Comparison of ENCODE assay signal across 9 mouse cellular contexts in the genomic region with DNA sequence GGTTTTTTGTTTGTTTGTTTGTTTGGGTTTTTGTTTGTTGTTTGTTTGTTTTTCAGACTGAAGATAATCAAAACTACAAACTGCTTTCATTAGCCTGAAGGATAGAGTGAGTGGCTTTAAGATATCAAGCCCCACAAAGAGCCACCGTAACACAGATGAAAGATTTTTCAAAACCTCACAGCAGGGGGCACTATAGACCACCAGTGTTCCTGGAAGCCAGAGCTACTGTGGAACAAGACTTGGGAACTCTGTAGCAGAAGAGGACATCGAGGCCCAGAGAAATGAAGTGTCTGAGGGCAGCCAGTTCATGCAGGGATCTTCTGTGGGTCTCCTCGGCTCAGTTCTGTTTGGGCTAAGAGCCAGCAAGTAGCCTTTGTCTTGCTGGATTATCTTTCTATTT. TPM values are rescaled to one million over a fixed set of nuclear protein-coding genes. Genes with fewer than 3 reads are reported as not detected.
DNase-seq lines count a peak whose midpoint lies in the region; ATAC-seq and TF ChIP-seq lines count a peak whose summit lies in the region.
"Had no signal": no experiment of that assay in that cellular context is flagged by ENCODE, and none has a peak within 500 bp of the region (broad histone marks: within the 10 kb centered on the region; RNA-seq: fewer than 3 reads in every experiment).

No protein-coding gene starts in this region.

- peak; percentile 43 for DNase-seq in heart, adult 8-10 months (ENCODE audit: low spot score)
- DNase-seq in heart, adult 11 months = no peak
- peak; percentile 28 for DNase-seq in c-Kit-positive CD71-negative TER-119-negative erythroid progenitor cells, embryonic 14.5 days (ENCODE audit: low read depth)
- DNase-seq in heart, postnatal 10 days = peak; percentile 78 to 85
- peak; percentile 53 for DNase-seq in left cerebral cortex, adult 11 months (ENCODE audit: low spot score)
- peak; percentile 17 for DNase-seq in ovary, postnatal 36 days (ENCODE audit: low spot score)

- H3K4me1 ChIP-seq in ES-Bruce4 (ENCODE audit: control insufficient read depth, insufficient read depth, low read length) = no peaks in the 10 kb centered on the region

- H3K9me3 ChIP-seq in ES-Bruce4 (replicated peaks; ENCODE audit: control insufficient read depth, insufficient read depth, low read length, poor library complexity, severe bottlenecking) = no peaks in the 10 kb centered on the region

- H3K36me3 ChIP-seq in ES-Bruce4 (ENCODE audit: control insufficient read depth, insufficient read depth, low read length, poor library complexity, severe bottlenecking) = no peaks in the 10 kb centered on the region

- no peak overlapping the region for H3K4me3 ChIP-seq in ES-Bruce4 (ENCODE audit: low read depth, low read length)

- TF ChIP-seq EP300 in ES-Bruce4 (IDR thresholded peaks at IDR 0.05; ENCODE audit: insufficient read depth, low read depth, low read length) = no peak

- TF ChIP-seq POLR2A in ES-Bruce4 (IDR thresholded peaks at IDR 0.05; ENCODE audit: insufficient read depth, low read length) = no peak

- no peak for ATAC-seq in erythroid progenitor cell, adult 5-6 weeks (replicated peaks; ENCODE audit: low FRiP score, poor library complexity, severe bottlenecking)

- TF ChIP-seq CTCF in ES-Bruce4 (IDR thresholded peaks at IDR 0.05; ENCODE audit: low read depth, low read length) = peak; percentile 15

- no peak overlapping the region for H3K9ac ChIP-seq in ES-Bruce4 (ENCODE audit: low read depth, poor library complexity, severe bottlenecking)

- H3K27me3 ChIP-seq in ES-Bruce4 (ENCODE audit: control insufficient read depth, insufficient read depth, low read length, poor library complexity, severe bottlenecking) = no peaks in the 10 kb centered on the region

- intact Hi-C loops in heart, postnatal 10 days (cut with DNase I) = loop anchor here (1.0 kb wide), 1 partner anchor 167 kb away; no protein-coding TSS in a partner anchor

- H3K27ac ChIP-seq in ES-Bruce4 (ENCODE audit: insufficient read depth, low read length) = no peak overlapping the region

RNA-seq across cellular contexts. Expression of a gene that starts 49.4 kb away (rescaled TPM):
- total RNA-seq in heart, adult 8-10 months (2022) = not detected
- polyA plus RNA-seq in ES-Bruce4 (2011; ENCODE audit: insufficient read depth, insufficient read length, low read depth, missing spikeins) = not detected in 2 replicates
- total RNA-seq in heart, postnatal 10 days (2021) = not detected
- not detected in 2 replicates for total RNA-seq in erythroid progenitor cell, adult 5-6 weeks (2015; ENCODE audit: low replicate concordance)
- not detected in 2 replicates for total RNA-seq in erythroid progenitor cell, adult 5-6 weeks (2017; ENCODE audit: low replicate concordance)
- polyA plus RNA-seq: large intestine, adult 2 months had no signal
